Mouse (Mus musculus) urinary bladder, adult 18-20 months (tissue): ENCODE results near the gene Irx3.

Experiments
- DNase-seq, 2 experiments: peaks; one replicate each; pipeline ENCODE4 v3.0.0; 2022; ENCODE audit warnings: low spot score in 2 of 2, mixed read lengths in 2 of 2

Irx3 gene

GRCm38 (mm10) chr8:91801241-91801811 lies 541 bp downstream of the Irx3 start:
- peak in 1 of 2 experiments; percentile 50 for DNase-seq

DNA sequence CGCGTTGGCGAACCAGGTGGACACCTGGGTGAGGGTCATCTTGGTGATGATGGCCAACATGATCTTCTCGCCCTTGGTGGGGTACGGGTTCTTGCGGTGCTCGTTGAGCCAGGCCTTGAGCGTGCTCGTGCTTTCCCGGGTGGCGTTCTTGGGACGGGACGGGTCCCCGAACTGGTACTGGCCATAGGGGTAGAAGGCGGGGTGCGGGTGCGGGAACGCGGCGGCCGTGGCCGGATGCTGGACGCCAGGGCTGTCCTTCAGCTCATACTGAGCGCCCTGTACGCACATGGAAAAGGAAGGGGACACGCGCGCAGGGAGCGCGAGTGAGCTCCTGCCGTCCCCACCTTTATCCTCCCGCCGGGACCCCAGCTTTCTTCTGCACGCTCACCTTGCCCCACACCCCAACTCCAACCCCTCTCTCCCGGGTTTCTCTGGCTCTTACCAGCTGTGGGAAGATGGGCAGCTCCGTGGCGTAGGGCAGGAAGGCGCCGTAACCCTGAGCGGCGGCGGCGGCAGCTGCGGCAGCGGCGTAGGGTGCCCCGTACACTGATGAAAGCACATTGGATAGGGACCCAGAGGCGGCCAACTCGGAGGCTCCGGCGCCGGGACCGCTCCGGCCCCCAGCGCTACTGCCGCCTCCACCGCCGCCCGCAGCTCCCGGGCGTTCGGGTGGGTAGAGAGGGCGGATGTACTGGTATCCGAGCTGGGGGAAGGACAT lies 1.2 kb downstream of the Irx3 start:
- DNase-seq, result no peak

- no peak for DNase-seq
Observed at GRCm38 (mm10) chr8:91799681-91800522, 2.0 kb downstream of the Irx3 start.

DNA sequence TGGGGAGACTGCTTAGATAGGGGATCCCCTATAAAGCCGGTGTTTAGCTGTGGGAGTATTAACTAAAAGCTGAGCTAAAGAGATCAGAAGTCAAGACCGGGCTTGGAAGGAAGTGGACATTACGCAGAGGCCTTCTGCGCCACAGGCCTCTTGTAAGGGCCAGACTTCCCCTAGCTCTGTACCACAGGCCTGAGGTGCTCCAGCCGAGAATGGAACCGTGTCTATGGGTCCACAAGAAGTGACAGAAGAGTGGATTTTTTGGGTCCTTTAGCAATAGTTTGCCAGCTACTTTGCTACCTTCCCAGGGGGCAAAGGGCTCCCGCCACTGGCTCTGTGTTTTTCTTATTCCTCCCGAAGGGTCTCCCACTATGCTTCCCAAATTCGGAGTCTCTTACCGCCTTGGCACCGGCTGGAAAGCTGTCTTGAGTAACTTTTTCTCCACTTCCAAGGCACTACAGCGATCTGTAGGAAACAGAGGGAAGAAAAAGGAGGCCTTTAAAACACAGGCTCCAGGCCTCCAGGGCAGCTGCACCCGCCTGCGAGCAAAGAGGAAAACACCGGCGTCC lies 2.8 kb downstream of the Irx3 start:
- DNase-seq, result no peak

- DNase-seq, result peak in 1 of 2 experiments; percentile 66
Observed at GRCm38 (mm10) chr8:91797626-91798271, 4.1 kb downstream of the Irx3 start.

- no peak for DNase-seq
Observed at GRCm38 (mm10) chr8:91793846-91794245, 8.0 kb downstream of the Irx3 start.

GRCm38 (mm10) chr8:91787194-91787895 lies 14.5 kb downstream of the Irx3 start:
- DNase-seq, result no peak

- no peak for DNase-seq
Observed at GRCm38 (mm10) chr8:91782940-91783339, 18.9 kb downstream of the Irx3 start.

DNA sequence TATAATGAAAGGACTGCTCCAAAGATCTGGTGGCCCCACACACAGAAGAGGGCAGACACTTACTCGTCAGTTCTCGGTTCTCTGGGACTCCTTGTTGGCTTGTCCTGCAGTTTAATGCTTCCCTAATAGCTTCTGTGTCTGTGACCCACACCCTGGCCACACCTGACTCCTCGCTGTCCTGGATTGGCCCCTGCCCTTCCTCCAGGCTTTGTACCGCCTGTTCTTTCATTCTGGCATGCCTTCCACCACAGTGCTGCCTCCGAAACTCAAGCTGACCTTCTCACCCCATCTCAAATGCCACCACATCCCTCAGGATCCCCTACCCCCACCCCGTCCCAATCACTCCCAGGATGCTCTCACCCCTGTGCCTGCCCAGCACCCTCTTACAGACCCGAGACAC lies 19.7 kb downstream of the Irx3 start:
- DNase-seq, result no peak

- DNase-seq, result no peak
Observed at GRCm38 (mm10) chr8:91780648-91781047, 21.2 kb downstream of the Irx3 start.

DNA sequence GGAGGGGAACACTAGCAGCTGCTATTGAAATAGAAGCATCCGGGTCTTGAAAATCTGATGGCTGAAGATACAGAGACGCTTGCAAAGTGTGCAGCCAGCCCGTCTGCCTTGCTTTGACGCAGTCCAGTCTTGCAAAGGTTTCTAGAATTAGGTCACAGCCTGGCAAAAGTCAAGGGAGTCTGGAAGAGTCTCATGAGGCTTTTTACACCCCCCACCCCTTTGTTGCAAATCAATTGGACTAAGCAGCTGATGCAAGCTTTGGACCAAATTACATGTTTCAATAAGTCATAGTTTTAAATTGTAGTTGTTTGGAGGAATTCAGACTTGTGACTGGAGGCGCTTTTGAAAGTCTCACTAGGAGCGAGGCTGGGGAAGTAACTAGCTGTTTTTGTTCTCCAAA lies 33.0 kb downstream of the Irx3 start:
- no peak for DNase-seq

DNA sequence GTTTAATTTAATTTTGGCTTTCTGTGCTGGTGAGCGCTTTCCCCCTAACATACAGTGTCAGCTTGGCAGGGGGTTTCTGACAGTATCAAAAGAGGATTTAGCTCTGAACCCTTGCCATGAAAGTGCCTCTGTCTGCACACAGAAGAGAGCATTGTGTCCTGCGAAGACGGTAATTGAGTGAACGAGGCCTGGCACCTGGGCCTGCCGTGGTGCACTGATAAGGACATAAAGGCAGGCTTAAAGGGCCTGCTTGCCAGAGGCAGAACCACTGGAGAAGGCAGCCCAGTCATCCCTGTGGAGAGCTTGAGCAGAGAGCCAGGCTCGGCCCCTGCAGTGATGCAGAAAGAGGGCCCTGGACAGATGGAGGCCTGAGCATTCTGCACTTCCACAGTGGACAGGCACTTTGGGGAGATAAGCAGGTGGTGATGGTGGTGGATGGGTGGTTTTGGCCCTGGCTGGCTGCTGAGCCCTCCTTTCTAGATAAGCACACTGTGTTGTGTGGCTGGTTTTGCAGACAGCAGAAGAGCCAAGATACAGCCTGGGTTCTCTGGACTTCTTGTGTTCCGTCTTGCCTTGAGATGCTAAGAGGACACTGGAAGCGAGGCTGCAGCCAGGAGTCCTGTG lies 36.3 kb downstream of the Irx3 start:
- DNase-seq, result no peak

DNA sequence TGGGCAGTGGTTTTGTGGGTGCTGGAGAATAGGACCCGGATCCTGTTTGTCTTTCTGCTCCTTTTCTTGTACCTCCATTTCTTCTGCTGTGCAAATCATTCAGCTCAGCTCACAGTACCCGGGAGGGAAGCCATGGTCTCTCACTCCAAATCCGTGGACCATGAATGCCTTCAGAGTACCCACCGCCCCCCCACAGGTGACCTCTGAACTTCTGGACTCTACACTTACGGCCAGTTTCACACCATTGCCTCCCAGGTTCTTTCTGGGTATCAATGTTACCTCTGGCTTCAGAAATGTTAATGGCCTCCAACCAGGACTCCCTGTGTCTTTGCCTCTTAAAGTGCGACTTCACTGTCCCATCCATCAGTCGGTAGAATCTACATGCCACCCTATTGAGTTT lies 46.3 kb downstream of the Irx3 start:
- DNase-seq, result no peak

- DNase-seq, result no peak
Observed at GRCm38 (mm10) chr8:91755062-91755461, 46.8 kb downstream of the Irx3 start.

DNA sequence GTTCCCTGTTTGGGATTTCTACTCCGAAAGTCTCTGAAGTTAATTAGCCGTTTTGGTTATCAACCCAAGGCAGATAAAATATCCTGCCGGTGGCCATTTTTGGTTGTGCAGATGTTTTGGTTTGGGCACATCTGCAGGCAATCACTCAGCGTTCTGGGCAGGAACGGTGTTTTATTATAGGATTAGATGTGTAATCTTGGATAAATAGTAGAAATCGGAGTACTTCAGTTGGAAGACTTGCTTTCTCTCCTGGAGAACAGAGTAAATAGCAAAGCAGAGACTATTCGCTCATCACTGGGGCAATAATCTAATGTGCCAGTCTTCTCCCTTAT lies 51.1 kb downstream of the Irx3 start:
- no peak for DNase-seq

DNA sequence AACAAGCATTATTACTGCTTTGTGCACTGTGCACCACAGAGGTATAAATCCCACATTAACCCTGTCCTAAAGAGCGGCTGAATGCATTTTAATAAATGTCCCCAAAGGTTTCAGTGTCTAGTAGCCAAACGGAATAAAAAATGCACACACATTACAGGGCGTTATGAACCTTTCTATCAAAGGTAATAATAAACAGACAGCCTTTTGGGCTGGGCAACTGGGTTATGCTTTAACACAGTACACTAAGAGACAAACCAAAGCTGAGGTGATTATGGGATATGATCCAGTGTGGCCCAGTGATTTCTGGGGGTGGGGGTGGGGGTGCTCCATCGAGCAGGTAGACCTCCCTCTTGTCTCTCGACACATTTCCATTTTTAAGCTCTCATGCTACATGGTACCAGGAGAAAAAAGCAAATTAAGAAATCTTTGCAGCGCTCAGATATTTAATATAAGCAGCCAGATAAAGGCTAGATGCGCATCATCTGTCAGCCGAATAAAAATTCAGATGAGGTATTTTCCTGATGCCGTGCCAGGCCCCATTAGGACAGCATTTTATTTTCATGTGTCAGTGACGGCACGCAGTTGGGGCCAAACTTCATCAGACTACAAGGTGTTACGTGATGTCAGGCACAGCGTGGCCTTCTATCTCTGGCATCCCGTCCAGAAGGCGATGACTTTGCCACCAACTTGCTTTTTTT lies 51.6 kb downstream of the Irx3 start:
- DNase-seq, result no peak

- DNase-seq, result no peak
Observed at GRCm38 (mm10) chr8:91749412-91749811, 52.5 kb downstream of the Irx3 start.
